Mouse (Mus musculus): ENCODE results near the gene Maml2.

DNA sequence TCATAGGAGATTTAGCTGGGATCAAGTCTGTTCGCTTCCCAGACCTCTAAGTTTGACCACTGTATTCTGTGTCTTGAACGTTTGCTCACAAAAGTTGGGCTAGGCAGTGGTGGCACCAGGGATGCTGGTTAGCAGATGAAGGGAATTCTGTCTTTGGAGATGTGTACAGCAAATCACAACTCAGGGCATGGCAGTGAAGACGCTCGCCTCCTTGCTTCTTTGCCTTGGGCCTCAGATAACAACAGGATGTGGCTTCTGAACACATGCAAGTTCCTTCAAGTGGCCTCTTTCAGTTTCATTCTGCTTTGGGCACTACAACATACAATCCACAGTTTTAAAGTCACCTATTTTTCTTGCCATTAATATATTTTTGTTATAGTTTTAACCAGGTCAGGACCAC is 168.6 kb downstream of the Maml2 start:
- TF ChIP-seq CTCF (conservative IDR thresholded peaks at IDR 0.05; ENCODE audit: low read length) (no peak), NANOG (IDR thresholded peaks at IDR 0.05; ENCODE audit: borderline replicate concordance, low read length) (no peak)

All from E14TG2a.4 (cell line).